ENCODE assay signal across 13 mouse cellular contexts in genomic region chr13:99459612-99460011, GRCm38 (mm10). TPM values are rescaled to one million over a fixed set of nuclear protein-coding genes. Genes with fewer than 3 reads are reported as not detected.
A peak's percentile ranks its signal among the peaks of the same experiment; 100 is the strongest.
DNase-seq lines count a peak whose midpoint lies in the region; ATAC-seq and TF ChIP-seq lines count a peak whose summit lies in the region.
"Had no signal": no experiment of that assay in that cellular context is flagged by ENCODE, and none has a peak within 500 bp of the region (broad histone marks: within the 10 kb centered on the region; RNA-seq: fewer than 3 reads in every experiment).

No protein-coding gene starts in this region.

- no peak overlapping the region for H3K4me3 ChIP-seq in hindbrain, embryonic 12.5 days
- no peak overlapping the region for H3K4me3 ChIP-seq in hindbrain, embryonic 10.5 days
- no peak overlapping the region for H3K4me3 ChIP-seq in midbrain, embryonic 14.5 days (replicated peaks; ENCODE audit: low read depth, low read length)
- no peak overlapping the region for H3K4me3 ChIP-seq in midbrain, postnatal 0 days (ENCODE audit: low read depth, low read length)
- H3K4me3 ChIP-seq in hindbrain, embryonic 16.5 days (ENCODE audit: low read length): no peak overlapping the region
- H3K4me3 ChIP-seq in neural tube, embryonic 15.5 days (replicated peaks): no peak overlapping the region
- H3K4me3 ChIP-seq: limb, embryonic 12.5 days; lung, embryonic 15.5 days had no signal

- WGBS in hindbrain, embryonic 12.5 days: 93% methylated on average over 4 of the region's 4 CpGs
- WGBS in hindbrain, embryonic 10.5 days: 94% methylated on average over 4 of the region's 4 CpGs
- WGBS in midbrain, embryonic 14.5 days: 93% methylated on average over 4 of the region's 4 CpGs
- WGBS in midbrain, postnatal 0 days: 81% methylated on average over 4 of the region's 4 CpGs
- 61% methylated on average over 4 of the region's 4 CpGs for WGBS in hindbrain, embryonic 16.5 days
- 81% methylated on average over 4 of the region's 4 CpGs for WGBS in neural tube, embryonic 15.5 days

- no peak for TF ChIP-seq CTCF in midbrain, postnatal 0 days (IDR thresholded peaks at IDR 0.05)

- no peak for DNase-seq in hindbrain, embryonic 10.5 days (ENCODE audit: low spot score)
- DNase-seq in midbrain, embryonic 14.5 days: no peak
- no peak for DNase-seq in midbrain, postnatal 0 days (ENCODE audit: low spot score)
- no peak for DNase-seq in layer of hippocampus, adult 18-20 months (ENCODE audit: low spot score in 2 of 2)
- no peak for DNase-seq in adrenal gland, postnatal 14 days
- DNase-seq: cerebellum, adult 8-10 months; thymus, postnatal 36 days had no signal

- H3K36me3 ChIP-seq in hindbrain, embryonic 12.5 days: peaks cover 22% of the 10 kb centered on the region
- peaks cover 67% of the 10 kb centered on the region for H3K36me3 ChIP-seq in hindbrain, embryonic 10.5 days
- peaks cover 23% of the 10 kb centered on the region for H3K36me3 ChIP-seq in midbrain, embryonic 14.5 days (ENCODE audit: control insufficient read depth, insufficient read depth, low read length)
- H3K36me3 ChIP-seq in midbrain, postnatal 0 days (ENCODE audit: insufficient read depth, low read length): no peaks in the 10 kb centered on the region
- 0 out of 2 replicates have a peak, but pooled peaks cover 4% of the 10 kb centered on the region for H3K36me3 ChIP-seq in hindbrain, embryonic 16.5 days (ENCODE audit: control insufficient read depth, insufficient read depth, low read length)
- peaks cover 17% of the 10 kb centered on the region; the same call in 1 of the 2 replicates for H3K36me3 ChIP-seq in neural tube, embryonic 15.5 days
- H3K36me3 ChIP-seq: lung, embryonic 15.5 days had no signal

- no peaks in the 10 kb centered on the region for H3K9me3 ChIP-seq in hindbrain, embryonic 12.5 days (replicated peaks)
- 0 out of 2 replicates have a peak, but pooled peaks cover 4% of the 10 kb centered on the region for H3K9me3 ChIP-seq in hindbrain, embryonic 10.5 days
- no peaks in the 10 kb centered on the region for H3K9me3 ChIP-seq in midbrain, embryonic 14.5 days (ENCODE audit: control insufficient read depth, low read length)
- H3K9me3 ChIP-seq in midbrain, postnatal 0 days (ENCODE audit: low read length): no peaks in the 10 kb centered on the region
- H3K9me3 ChIP-seq in hindbrain, embryonic 16.5 days (ENCODE audit: control insufficient read depth, low read length): no peaks in the 10 kb centered on the region
- no peaks in the 10 kb centered on the region for H3K9me3 ChIP-seq in neural tube, embryonic 15.5 days (replicated peaks)
- H3K9me3 ChIP-seq: limb, embryonic 12.5 days; lung, embryonic 15.5 days had no signal

- 0 out of 2 replicates have a peak, but pooled peaks have one; percentile 28 for ATAC-seq in hindbrain, embryonic 12.5 days (ENCODE audit: low FRiP score)
- 0 out of 2 replicates have a peak, but pooled peaks have one; percentile 4 for ATAC-seq in midbrain, embryonic 14.5 days (ENCODE audit: low FRiP score, low TSS enrichment)
- ATAC-seq in midbrain, postnatal 0 days (ENCODE audit: low FRiP score): no peak
- ATAC-seq in hindbrain, embryonic 16.5 days: peak; percentile 3; the same call in 1 of the 2 replicates
- ATAC-seq in neural tube, embryonic 15.5 days (ENCODE audit: low FRiP score): 0 out of 2 replicates have a peak, but pooled peaks have one; percentile 9

- H3K9ac ChIP-seq in hindbrain, embryonic 12.5 days: no peak overlapping the region
- no peak overlapping the region for H3K9ac ChIP-seq in midbrain, embryonic 14.5 days (replicated peaks; ENCODE audit: low read length)
- H3K9ac ChIP-seq in midbrain, postnatal 0 days (replicated peaks; ENCODE audit: low read length, poor library complexity, severe bottlenecking): no peak overlapping the region
- no peak overlapping the region for H3K9ac ChIP-seq in hindbrain, embryonic 16.5 days (ENCODE audit: low read depth, low read length)
- no peak overlapping the region for H3K9ac ChIP-seq in neural tube, embryonic 15.5 days (replicated peaks)
- H3K9ac ChIP-seq: limb, embryonic 12.5 days; lung, embryonic 15.5 days had no signal

- H3K4me2 ChIP-seq in hindbrain, embryonic 12.5 days (replicated peaks): no peak overlapping the region
- no peak overlapping the region for H3K4me2 ChIP-seq in midbrain, embryonic 14.5 days (ENCODE audit: low read length)
- no peak overlapping the region for H3K4me2 ChIP-seq in midbrain, postnatal 0 days (ENCODE audit: low read depth, low read length, poor library complexity, severe bottlenecking)
- no peak overlapping the region for H3K4me2 ChIP-seq in hindbrain, embryonic 16.5 days (ENCODE audit: low read length)
- H3K4me2 ChIP-seq in neural tube, embryonic 15.5 days: no peak overlapping the region
- H3K4me2 ChIP-seq: limb, embryonic 12.5 days; lung, embryonic 15.5 days had no signal

- no peaks in the 10 kb centered on the region for H3K27me3 ChIP-seq in hindbrain, embryonic 12.5 days
- no peaks in the 10 kb centered on the region for H3K27me3 ChIP-seq in hindbrain, embryonic 10.5 days (ENCODE audit: insufficient read depth, poor library complexity, severe bottlenecking)
- no peaks in the 10 kb centered on the region for H3K27me3 ChIP-seq in midbrain, embryonic 14.5 days (ENCODE audit: control insufficient read depth, insufficient read depth, low read length)
- H3K27me3 ChIP-seq in midbrain, postnatal 0 days (ENCODE audit: insufficient read depth, low read length): no peaks in the 10 kb centered on the region
- H3K27me3 ChIP-seq in hindbrain, embryonic 16.5 days (replicated peaks; ENCODE audit: control insufficient read depth, insufficient read depth, low read length): no peaks in the 10 kb centered on the region
- H3K27me3 ChIP-seq in neural tube, embryonic 15.5 days (replicated peaks): no peaks in the 10 kb centered on the region
- H3K27me3 ChIP-seq: limb, embryonic 12.5 days; lung, embryonic 15.5 days had no signal

- H3K4me1 ChIP-seq in hindbrain, embryonic 12.5 days: peaks cover 31% of the 10 kb centered on the region
- H3K4me1 ChIP-seq in hindbrain, embryonic 10.5 days (replicated peaks): peaks cover 43% of the 10 kb centered on the region
- H3K4me1 ChIP-seq in midbrain, embryonic 14.5 days (ENCODE audit: control insufficient read depth, insufficient read depth, low read length): peaks cover 29% of the 10 kb centered on the region; the same call in 1 of the 2 replicates
- H3K4me1 ChIP-seq in midbrain, postnatal 0 days (ENCODE audit: insufficient read depth, low read length): no peaks in the 10 kb centered on the region
- H3K4me1 ChIP-seq in hindbrain, embryonic 16.5 days (ENCODE audit: control insufficient read depth, insufficient read depth, low read depth, low read length): peaks cover 22% of the 10 kb centered on the region
- peaks cover 38% of the 10 kb centered on the region for H3K4me1 ChIP-seq in neural tube, embryonic 15.5 days

- peak overlapping the region; percentile 45; the same call in 1 of the 2 replicates for H3K27ac ChIP-seq in hindbrain, embryonic 12.5 days
- no peak overlapping the region for H3K27ac ChIP-seq in hindbrain, embryonic 10.5 days
- H3K27ac ChIP-seq in midbrain, embryonic 14.5 days (replicated peaks; ENCODE audit: low read depth, low read length): peak overlapping the region; percentile 58; the same call in 1 of the 2 replicates
- no peak overlapping the region for H3K27ac ChIP-seq in midbrain, postnatal 0 days (ENCODE audit: low read depth, low read length)
- peak overlapping the region; percentile 24; the same call in 1 of the 2 replicates for H3K27ac ChIP-seq in hindbrain, embryonic 16.5 days (ENCODE audit: low read depth, low read length)
- H3K27ac ChIP-seq in neural tube, embryonic 15.5 days (replicated peaks): peak overlapping the region; percentile 72

RNA-seq across cellular contexts. Expression of gene Map1b, which starts 56.7 kb away (rescaled TPM):
- polyA plus RNA-seq in hindbrain, embryonic 12.5 days (2016; fragmentation: Nextera tagmentation; extraction: Ambion mirVana): 1,280 and 1,328 TPM in 2 replicates
- 743 and 1,096 TPM in 2 replicates for polyA plus RNA-seq in hindbrain, embryonic 10.5 days (2016; fragmentation: Nextera tagmentation; extraction: Ambion mirVana)
- 2,111 and 2,470 TPM in 2 replicates for polyA plus RNA-seq in midbrain, embryonic 14.5 days (2014; fragmentation: Nextera tagmentation; extraction: Ambion mirVana)
- 913 and 940 TPM in 2 replicates for total RNA-seq in midbrain, postnatal 0 days (2014; rRNA removed)
- 1,865 and 2,125 TPM in 2 replicates for polyA plus RNA-seq in midbrain, postnatal 0 days (2015; fragmentation: Nextera tagmentation; extraction: Ambion mirVana)
- 1,907 and 2,195 TPM in 2 replicates for polyA plus RNA-seq in hindbrain, embryonic 16.5 days (2015; fragmentation: Nextera tagmentation; extraction: Ambion mirVana)
- polyA plus RNA-seq in neural tube, embryonic 15.5 days (2015; fragmentation: Nextera tagmentation; extraction: Ambion mirVana): 1,470 and 1,697 TPM in 2 replicates
- 100 to 1,000 TPM; 658 to 669 TPM for total RNA-seq in layer of hippocampus, adult 18-20 months (2021)
- 81.3 and 83.2 TPM in 2 replicates for total RNA-seq in adrenal gland, postnatal 14 days (2021)
- total RNA-seq: MEL had no signal

Comparison
In these comparisons a context has a peak if more than half of its experiments do, and no peak if none do; other contexts are left out.
1. H3K27ac ChIP-seq: peak in hindbrain, embryonic 12.5 days (single experiment), midbrain, embryonic 14.5 days (single experiment), hindbrain, embryonic 16.5 days (single experiment) and neural tube, embryonic 15.5 days (single experiment); none in hindbrain, embryonic 10.5 days (single experiment) and midbrain, postnatal 0 days (single experiment).